Mouse (Mus musculus) embryonic facial prominence, embryonic 12.5 days (tissue): Measurements from ENCODE around the gene Sepsecs. TPM values are rescaled to one million over a fixed set of nuclear protein-coding genes. Genes with fewer than 3 reads are reported as not detected.

Experiments
- polyA plus RNA-seq: library from polyadenylated mRNA; unstranded; fragments of >200 nt; fragmentation: Nextera tagmentation; extraction: Ambion mirVana; gene quantifications from 2 replicates; pipeline ENCODE4 v1.2.1, GENCODE M21; 2016

The Sepsecs gene
- polyA plus RNA-seq, 1 experiment from 2014 or later: 9.6 TPM

Other genes starting within 250 kb of the Sepsecs start
- 2.7 and 2.9 TPM in 2 replicates for gene Ccdc149, start 198.2 kb downstream of the Sepsecs start, polyA plus RNA-seq
- gene Lgi2, start 103.2 kb downstream of the Sepsecs start, polyA plus RNA-seq: 4.1 and 4.5 TPM in 2 replicates
- 21.0 and 25.0 TPM in 2 replicates for gene Pi4k2b, start 71.9 kb upstream of the Sepsecs start, polyA plus RNA-seq
- gene Zcchc4, start 105.7 kb upstream of the Sepsecs start, polyA plus RNA-seq: 21.1 and 22.3 TPM in 2 replicates
- 127 and 128 TPM in 2 replicates for gene Anapc4, start 164.3 kb upstream of the Sepsecs start, polyA plus RNA-seq